ENCODE assay signal across 9 mouse cellular contexts in the genomic region with DNA sequence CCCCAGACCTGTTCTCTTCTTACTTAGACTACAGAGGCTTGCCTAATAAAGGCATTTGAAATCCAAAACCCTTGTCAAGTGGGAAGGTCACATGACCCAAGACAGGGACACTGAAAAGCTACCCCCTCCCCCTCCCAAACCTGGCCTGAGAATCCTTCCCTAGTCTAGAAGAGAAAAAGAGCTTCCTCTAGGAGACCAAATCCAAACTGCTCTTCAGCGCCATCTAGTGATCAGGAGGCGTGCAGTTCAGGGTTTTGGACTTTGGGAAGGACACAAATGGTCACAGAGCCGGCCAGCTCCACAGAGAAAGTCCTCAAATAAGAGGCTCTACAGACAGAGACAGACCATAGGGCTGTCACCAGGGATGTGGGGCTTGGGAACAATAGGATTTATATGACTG. TPM values are rescaled to one million over a fixed set of nuclear protein-coding genes. Genes with fewer than 3 reads are reported as not detected.
DNase-seq lines count a peak whose midpoint lies in the region; ATAC-seq and TF ChIP-seq lines count a peak whose summit lies in the region.
"Had no signal": no experiment of that assay in that cellular context is flagged by ENCODE, and none has a peak within 500 bp of the region (broad histone marks: within the 10 kb centered on the region; RNA-seq: fewer than 3 reads in every experiment).

No protein-coding gene starts in this region.

- H3K9me3 ChIP-seq in midbrain, embryonic 10.5 days (replicated peaks) = peaks cover 8% of the 10 kb centered on the region; the same call in 1 of the 2 replicates
- no peaks in the 10 kb centered on the region for H3K9me3 ChIP-seq in midbrain, embryonic 15.5 days
- no peaks in the 10 kb centered on the region for H3K9me3 ChIP-seq in intestine, postnatal 0 days (ENCODE audit: control insufficient read depth)
- H3K9me3 ChIP-seq in limb, embryonic 13.5 days = 0 out of 2 replicates have a peak, but pooled peaks cover 3% of the 10 kb centered on the region
- peaks cover 3% of the 10 kb centered on the region; the same call in 1 of the 2 replicates for H3K9me3 ChIP-seq in neural tube, embryonic 13.5 days
- H3K9me3 ChIP-seq: heart, embryonic 13.5 days had no signal

- peaks cover 24% of the 10 kb centered on the region for H3K4me1 ChIP-seq in midbrain, embryonic 10.5 days
- no peaks in the 10 kb centered on the region; the same call in 1 of the 2 replicates for H3K4me1 ChIP-seq in midbrain, embryonic 15.5 days
- no peaks in the 10 kb centered on the region for H3K4me1 ChIP-seq in intestine, postnatal 0 days (replicated peaks; ENCODE audit: control insufficient read depth, insufficient read depth, low read length)
- H3K4me1 ChIP-seq in limb, embryonic 13.5 days = no peaks in the 10 kb centered on the region
- peaks cover 7% of the 10 kb centered on the region; the same call in 1 of the 2 replicates for H3K4me1 ChIP-seq in neural tube, embryonic 13.5 days (replicated peaks)
- H3K4me1 ChIP-seq: heart, embryonic 13.5 days had no signal

- peak; percentile 93 for TF ChIP-seq CTCF in intestine, postnatal 0 days (IDR thresholded peaks at IDR 0.05; ENCODE audit: low read depth)

- no peak overlapping the region for H3K4me2 ChIP-seq in midbrain, embryonic 15.5 days
- H3K4me2 ChIP-seq in intestine, postnatal 0 days (replicated peaks; ENCODE audit: low read depth) = no peak overlapping the region
- no peak overlapping the region for H3K4me2 ChIP-seq in limb, embryonic 13.5 days (replicated peaks)
- H3K4me2 ChIP-seq in neural tube, embryonic 13.5 days = no peak overlapping the region
- H3K4me2 ChIP-seq: heart, embryonic 13.5 days had no signal

- 6% methylated on average over 3 of the region's 3 CpGs for WGBS in midbrain, embryonic 10.5 days
- 5% methylated on average over 3 of the region's 3 CpGs for WGBS in midbrain, embryonic 15.5 days
- 4% methylated on average over 3 of the region's 3 CpGs for WGBS in intestine, postnatal 0 days
- 0% methylated on average over 3 of the region's 3 CpGs for WGBS in limb, embryonic 13.5 days
- 1% methylated on average over 3 of the region's 3 CpGs for WGBS in neural tube, embryonic 13.5 days

- H3K27me3 ChIP-seq in midbrain, embryonic 10.5 days (ENCODE audit: low read depth, poor library complexity, severe bottlenecking) = peaks cover 17% of the 10 kb centered on the region; the same call in 1 of the 2 replicates
- H3K27me3 ChIP-seq in midbrain, embryonic 15.5 days (replicated peaks) = 0 out of 2 replicates have a peak, but pooled peaks cover 3% of the 10 kb centered on the region
- H3K27me3 ChIP-seq in intestine, postnatal 0 days (replicated peaks; ENCODE audit: control insufficient read depth, insufficient read depth, low read length) = no peaks in the 10 kb centered on the region
- no peaks in the 10 kb centered on the region for H3K27me3 ChIP-seq in limb, embryonic 13.5 days
- no peaks in the 10 kb centered on the region for H3K27me3 ChIP-seq in neural tube, embryonic 13.5 days
- H3K27me3 ChIP-seq: heart, embryonic 13.5 days had no signal

- ATAC-seq in midbrain, embryonic 15.5 days (replicated peaks) = no peak
- ATAC-seq in cerebellum, adult (ENCODE audit: insufficient number of reproducible peaks, low FRiP score, low TSS enrichment) = peak; percentile 40; the same call in 1 of the 2 replicates
- peak; percentile 49; the same call in 1 of the 2 replicates for ATAC-seq in intestine, postnatal 0 days
- ATAC-seq in limb, embryonic 13.5 days (ENCODE audit: low FRiP score, low read depth) = peak; percentile 24; the same call in 1 of the 2 replicates
- ATAC-seq in neural tube, embryonic 13.5 days (ENCODE audit: low read depth) = peak; percentile 72

- H3K27ac ChIP-seq in midbrain, embryonic 10.5 days (replicated peaks) = no peak overlapping the region
- no peak overlapping the region for H3K27ac ChIP-seq in midbrain, embryonic 15.5 days
- H3K27ac ChIP-seq in intestine, postnatal 0 days (ENCODE audit: low read depth, low read length) = no peak overlapping the region
- no peak overlapping the region for H3K27ac ChIP-seq in limb, embryonic 13.5 days
- no peak overlapping the region for H3K27ac ChIP-seq in neural tube, embryonic 13.5 days (replicated peaks)
- H3K27ac ChIP-seq: heart, embryonic 13.5 days had no signal

- no peak overlapping the region for H3K9ac ChIP-seq in midbrain, embryonic 15.5 days
- no peak overlapping the region for H3K9ac ChIP-seq in intestine, postnatal 0 days (ENCODE audit: low read depth, low read length)
- H3K9ac ChIP-seq in limb, embryonic 13.5 days = no peak overlapping the region
- no peak overlapping the region for H3K9ac ChIP-seq in neural tube, embryonic 13.5 days
- H3K9ac ChIP-seq: heart, embryonic 13.5 days had no signal

- peak; percentile 71 for DNase-seq in midbrain, embryonic 10.5 days (ENCODE audit: low spot score)
- DNase-seq in forelimb bud, embryonic 11.5 days (ENCODE audit: low read depth, low spot score) = peak; percentile 80
- DNase-seq in testis, postnatal 14 days (ENCODE audit: low spot score) = peak; percentile 30

- H3K36me3 ChIP-seq in midbrain, embryonic 10.5 days = no peaks in the 10 kb centered on the region
- H3K36me3 ChIP-seq in midbrain, embryonic 15.5 days (replicated peaks) = no peaks in the 10 kb centered on the region
- no peaks in the 10 kb centered on the region for H3K36me3 ChIP-seq in intestine, postnatal 0 days (ENCODE audit: control insufficient read depth, insufficient read depth)
- H3K36me3 ChIP-seq in limb, embryonic 13.5 days = no peaks in the 10 kb centered on the region
- no peaks in the 10 kb centered on the region for H3K36me3 ChIP-seq in neural tube, embryonic 13.5 days
- H3K36me3 ChIP-seq: heart, embryonic 13.5 days had no signal

- no peak overlapping the region for H3K4me3 ChIP-seq in midbrain, embryonic 10.5 days
- no peak overlapping the region for H3K4me3 ChIP-seq in midbrain, embryonic 15.5 days
- no peak overlapping the region for H3K4me3 ChIP-seq in intestine, postnatal 0 days (ENCODE audit: low read depth, low read length)
- no peak overlapping the region for H3K4me3 ChIP-seq in limb, embryonic 13.5 days
- H3K4me3 ChIP-seq in neural tube, embryonic 13.5 days = no peak overlapping the region
- H3K4me3 ChIP-seq: heart, embryonic 13.5 days had no signal

RNA-seq across cellular contexts. Expression of a gene that starts 28.2 kb away (rescaled TPM):
- 0.96 and 1.1 TPM in 2 replicates for polyA plus RNA-seq in midbrain, embryonic 10.5 days (2016; fragmentation: Nextera tagmentation; extraction: Ambion mirVana)
- 0.83 and 0.96 TPM in 2 replicates for polyA plus RNA-seq in midbrain, embryonic 15.5 days (2015; fragmentation: Nextera tagmentation; extraction: Ambion mirVana)
- 0.14 and 0.22 TPM in 2 replicates for polyA plus RNA-seq in intestine, postnatal 0 days (2015; fragmentation: Nextera tagmentation; extraction: Ambion mirVana)
- 0.68 and 0.73 TPM in 2 replicates for polyA plus RNA-seq in limb, embryonic 13.5 days (2015; fragmentation: Nextera tagmentation; extraction: Ambion mirVana)
- polyA plus RNA-seq in neural tube, embryonic 13.5 days (2015; fragmentation: Nextera tagmentation; extraction: Ambion mirVana) = 0.87 and 0.88 TPM in 2 replicates

RNA-seq across cellular contexts. Expression of a gene that starts 31.6 kb away (rescaled TPM):
- polyA plus RNA-seq in midbrain, embryonic 10.5 days (2016; fragmentation: Nextera tagmentation; extraction: Ambion mirVana) = 70.5 and 70.7 TPM in 2 replicates
- polyA plus RNA-seq in midbrain, embryonic 15.5 days (2015; fragmentation: Nextera tagmentation; extraction: Ambion mirVana) = 25.4 and 26.2 TPM in 2 replicates
- polyA plus RNA-seq in intestine, postnatal 0 days (2015; fragmentation: Nextera tagmentation; extraction: Ambion mirVana) = 21.0 and 23.6 TPM in 2 replicates
- polyA plus RNA-seq in limb, embryonic 13.5 days (2015; fragmentation: Nextera tagmentation; extraction: Ambion mirVana) = 37.1 and 39.8 TPM in 2 replicates
- 27.4 and 30.7 TPM in 2 replicates for polyA plus RNA-seq in neural tube, embryonic 13.5 days (2015; fragmentation: Nextera tagmentation; extraction: Ambion mirVana)

RNA-seq across cellular contexts. Expression of a gene that starts 35.8 kb away (rescaled TPM):
- polyA plus RNA-seq in midbrain, embryonic 10.5 days (2016; fragmentation: Nextera tagmentation; extraction: Ambion mirVana) = 9.5 and 11.9 TPM in 2 replicates
- polyA plus RNA-seq in midbrain, embryonic 15.5 days (2015; fragmentation: Nextera tagmentation; extraction: Ambion mirVana) = 6.0 and 7.6 TPM in 2 replicates
- polyA plus RNA-seq in intestine, postnatal 0 days (2015; fragmentation: Nextera tagmentation; extraction: Ambion mirVana) = 0.38 and 0.48 TPM in 2 replicates
- 0.48 and 0.73 TPM in 2 replicates for polyA plus RNA-seq in limb, embryonic 13.5 days (2015; fragmentation: Nextera tagmentation; extraction: Ambion mirVana)
- 11.5 and 12.6 TPM in 2 replicates for polyA plus RNA-seq in neural tube, embryonic 13.5 days (2015; fragmentation: Nextera tagmentation; extraction: Ambion mirVana)

Comparison
In these comparisons a context has a peak if more than half of its experiments do, and no peak if none do; other contexts are left out.
1. DNase-seq: peak in every context shown above with its lines; median percentile 80 in forelimb bud, embryonic 11.5 days; 71 in midbrain, embryonic 10.5 days; 30 in testis, postnatal 14 days.